Mouse (Mus musculus) cerebellum, adult 2 months (tissue): ENCODE measurements around the gene Gm8947.

Experiments
- CTCF ChIP-seq: fragments of 200-500 bp; IDR thresholded peaks from 2 replicates; pipeline ENCODE4 v1.5.1; 2011; ENCODE audit warnings: low read depth, mild to moderate bottlenecking, control low read depth, low read length, moderate library complexity, borderline replicate concordance; ENCODE audit not compliant: insufficient read depth
- POLR2A ChIP-seq: fragments of 200-500 bp; IDR thresholded peaks from 2 replicates; pipeline ENCODE4 v1.6.1; 2011; ENCODE audit warnings: low read length, control low read depth, borderline replicate concordance; ENCODE audit not compliant: insufficient read depth

DNA sequence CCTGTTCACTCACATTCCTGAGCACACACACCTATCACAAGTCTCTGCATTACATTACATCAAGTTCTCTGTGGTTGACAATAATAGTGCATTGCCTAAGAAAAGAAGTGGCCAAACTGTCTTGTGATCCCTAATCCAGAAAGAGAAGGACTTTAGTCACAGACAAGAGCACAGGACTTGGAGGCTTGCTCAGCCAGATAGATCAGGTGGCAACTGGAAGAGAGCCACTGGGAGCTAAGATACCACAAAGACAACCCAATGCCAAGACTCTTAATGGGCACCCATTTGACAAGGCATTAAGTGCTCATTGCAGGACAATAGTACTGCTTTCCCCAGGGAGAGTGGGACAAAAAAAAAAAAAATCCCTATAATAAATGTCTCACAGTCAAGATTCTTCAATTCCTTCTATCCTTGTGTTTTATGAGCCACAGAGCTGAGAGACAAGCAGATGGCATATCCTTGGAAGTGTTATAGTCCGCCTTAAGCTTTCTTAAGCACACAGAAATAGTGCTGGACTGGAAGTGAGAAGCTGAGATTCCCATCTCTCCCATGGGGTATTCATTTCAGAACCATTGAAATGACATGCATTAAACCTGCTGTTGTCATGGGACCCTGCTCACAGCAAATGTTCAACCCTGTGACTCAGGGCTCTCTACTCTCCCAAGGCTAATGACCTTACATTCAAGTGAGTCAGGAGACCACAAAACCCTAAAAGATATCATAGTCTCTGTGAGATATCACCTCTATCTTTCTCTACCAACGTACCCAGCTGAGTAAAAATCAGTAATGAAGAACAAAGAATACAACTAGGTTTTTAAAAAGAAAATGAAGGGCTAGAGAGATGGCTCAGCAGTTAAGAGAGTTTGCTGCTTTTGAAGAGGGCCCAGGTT, 20.4 kb upstream of the Gm8947 start:
- TF ChIP-seq POLR2A (no peak), CTCF (no peak)
